Mouse (Mus musculus): ENCODE measurements at regions not wholly inside any gene's neighbourhood (a gene's known extent, or its start where the extent isn't known, plus 50 kb on each side); places are given as distances from the start of the nearest gene placed in this dataset.

- TF ChIP-seq CTCF (IDR thresholded peaks at IDR 0.05; ENCODE audit: extremely low read depth, insufficient read length, insufficient replicate concordance, low read depth, low read length) (no peak), POLR2A (IDR thresholded peaks at IDR 0.05; ENCODE audit: low read depth, low read length) (no peak)
- WGBS: 72% methylated on average over 3 of the region's 3 CpGs
- no peak overlapping the region for H3K27ac ChIP-seq (ENCODE audit: insufficient read depth, low read depth, low read length)
- no peak overlapping the region for H3K4me3 ChIP-seq (ENCODE audit: low read depth, low read length)
- no peaks in the 10 kb centered on the region for H3K4me1 ChIP-seq (ENCODE audit: control insufficient read depth, insufficient read depth, insufficient read length, low read length)
- no peaks in the 10 kb centered on the region for H3K36me3 ChIP-seq (ENCODE audit: control insufficient read depth, insufficient read depth, low read length)
- H3K27me3 ChIP-seq (ENCODE audit: control insufficient read depth, insufficient read depth, low read length): no peaks in the 10 kb centered on the region
Observed at GRCm38 (mm10) chr7:73315555-73315954, 59.8 kb upstream of the Rgma start.

- Histone ChIP-seq H3K27me3 (ENCODE audit: control insufficient read depth, insufficient read depth, low read length) (no peaks in the 10 kb centered on the region), H3K4me1 (ENCODE audit: control insufficient read depth, insufficient read depth, insufficient read length, low read length) (no peaks in the 10 kb centered on the region), H3K4me3 (ENCODE audit: low read depth, low read length) (no peak overlapping the region), H3K36me3 (ENCODE audit: control insufficient read depth, insufficient read depth, low read length) (no peaks in the 10 kb centered on the region), H3K27ac (ENCODE audit: insufficient read depth, low read depth, low read length) (no peak overlapping the region)
- TF ChIP-seq POLR2A (IDR thresholded peaks at IDR 0.05; ENCODE audit: low read depth, low read length): no peak
- TF ChIP-seq CTCF (IDR thresholded peaks at IDR 0.05; ENCODE audit: extremely low read depth, insufficient read length, insufficient replicate concordance, low read depth, low read length): no peak
- WGBS: 89% methylated on average over 4 of the region's 4 CpGs
Observed at GRCm38 (mm10) chr7:73317574-73317973, 57.7 kb upstream of the Rgma start.

- Histone ChIP-seq H3K27me3 (ENCODE audit: control insufficient read depth, insufficient read depth, low read length) (no peaks in the 10 kb centered on the region), H3K4me1 (ENCODE audit: control insufficient read depth, insufficient read depth, insufficient read length, low read length) (no peaks in the 10 kb centered on the region; the same call in 1 of the 2 replicates), H3K36me3 (ENCODE audit: control insufficient read depth, insufficient read depth, low read length) (no peaks in the 10 kb centered on the region), H3K27ac (ENCODE audit: insufficient read depth, low read depth, low read length) (no peak overlapping the region), H3K4me3 (ENCODE audit: low read depth, low read length) (no peak overlapping the region)
- WGBS: 87% methylated on average over 6 of the region's 6 CpGs
- TF ChIP-seq CTCF (IDR thresholded peaks at IDR 0.05; ENCODE audit: extremely low read depth, insufficient read length, insufficient replicate concordance, low read depth, low read length) (no peak), POLR2A (IDR thresholded peaks at IDR 0.05; ENCODE audit: low read depth, low read length) (no peak)
Observed at GRCm38 (mm10) chr7:73319004-73319403, 56.3 kb upstream of the Rgma start.

GRCm38 (mm10) chr7:73319994-73320393 lies 55.3 kb upstream of the Rgma start:
- Histone ChIP-seq H3K27me3 (ENCODE audit: control insufficient read depth, insufficient read depth, low read length) (no peaks in the 10 kb centered on the region), H3K4me1 (ENCODE audit: control insufficient read depth, insufficient read depth, insufficient read length, low read length) (no peaks in the 10 kb centered on the region; the same call in 1 of the 2 replicates), H3K36me3 (ENCODE audit: control insufficient read depth, insufficient read depth, low read length) (no peaks in the 10 kb centered on the region), H3K27ac (ENCODE audit: insufficient read depth, low read depth, low read length) (no peak overlapping the region), H3K4me3 (ENCODE audit: low read depth, low read length) (no peak overlapping the region)
- WGBS: 79% methylated on average over 7 of the region's 7 CpGs
- TF ChIP-seq CTCF (IDR thresholded peaks at IDR 0.05; ENCODE audit: extremely low read depth, insufficient read length, insufficient replicate concordance, low read depth, low read length): no peak
- no peak for TF ChIP-seq POLR2A (IDR thresholded peaks at IDR 0.05; ENCODE audit: low read depth, low read length)

GRCm38 (mm10) chr7:73322466-73323151 lies 52.7 kb upstream of the Rgma start:
- no peak overlapping the region for H3K4me3 ChIP-seq (ENCODE audit: low read depth, low read length)
- TF ChIP-seq POLR2A (IDR thresholded peaks at IDR 0.05; ENCODE audit: low read depth, low read length) (no peak), CTCF (IDR thresholded peaks at IDR 0.05; ENCODE audit: extremely low read depth, insufficient read length, insufficient replicate concordance, low read depth, low read length) (no peak)
- 67% methylated on average over 8 of the region's 8 CpGs for WGBS
- H3K36me3 ChIP-seq (ENCODE audit: control insufficient read depth, insufficient read depth, low read length): no peaks in the 10 kb centered on the region
- H3K4me1 ChIP-seq (ENCODE audit: control insufficient read depth, insufficient read depth, insufficient read length, low read length): no peaks in the 10 kb centered on the region; the same call in 1 of the 2 replicates
- H3K27ac ChIP-seq (ENCODE audit: insufficient read depth, low read depth, low read length): no peak overlapping the region
- no peaks in the 10 kb centered on the region for H3K27me3 ChIP-seq (ENCODE audit: control insufficient read depth, insufficient read depth, low read length)

- WGBS: 32% methylated on average over 12 of the region's 12 CpGs
- H3K4me1 ChIP-seq (ENCODE audit: control insufficient read depth, insufficient read depth, insufficient read length, low read length): no peaks in the 10 kb centered on the region; the same call in 1 of the 2 replicates
- no peak overlapping the region for H3K4me3 ChIP-seq (ENCODE audit: low read depth, low read length)
- TF ChIP-seq CTCF (IDR thresholded peaks at IDR 0.05; ENCODE audit: extremely low read depth, insufficient read length, insufficient replicate concordance, low read depth, low read length) (no peak), POLR2A (IDR thresholded peaks at IDR 0.05; ENCODE audit: low read depth, low read length) (no peak)
- H3K27ac ChIP-seq (ENCODE audit: insufficient read depth, low read depth, low read length): no peak overlapping the region
- no peaks in the 10 kb centered on the region for H3K36me3 ChIP-seq (ENCODE audit: control insufficient read depth, insufficient read depth, low read length)
- no peaks in the 10 kb centered on the region for H3K27me3 ChIP-seq (ENCODE audit: control insufficient read depth, insufficient read depth, low read length)
Observed at GRCm38 (mm10) chr7:73323556-73323955, 51.8 kb upstream of the Rgma start.

GRCm38 (mm10) chr7:73325503-73325902 lies 49.8 kb upstream of the Rgma start:
- WGBS: 87% methylated on average over 5 of the region's 5 CpGs
- no peaks in the 10 kb centered on the region for H3K36me3 ChIP-seq (ENCODE audit: control insufficient read depth, insufficient read depth, low read length)
- H3K4me3 ChIP-seq (ENCODE audit: low read depth, low read length): no peak overlapping the region

More at GRCm38 (mm10) chr7:73325503-73325902, 49.8 kb upstream of the Rgma start:
- TF ChIP-seq CTCF (IDR thresholded peaks at IDR 0.05; ENCODE audit: extremely low read depth, insufficient read length, insufficient replicate concordance, low read depth, low read length) (no peak), POLR2A (IDR thresholded peaks at IDR 0.05; ENCODE audit: low read depth, low read length) (no peak)
- Histone ChIP-seq H3K27me3 (ENCODE audit: control insufficient read depth, insufficient read depth, low read length) (no peaks in the 10 kb centered on the region), H3K4me1 (ENCODE audit: control insufficient read depth, insufficient read depth, insufficient read length, low read length) (no peaks in the 10 kb centered on the region; the same call in 1 of the 2 replicates), H3K27ac (ENCODE audit: insufficient read depth, low read depth, low read length) (no peak overlapping the region)
